Mouse (Mus musculus) heart, adult 9 months (tissue): ENCODE data around the gene Ncoa6.

Experiments
- DNase-seq, 2 experiments: peaks; one replicate each; pipeline ENCODE4 v3.0.0; 2022; ENCODE audit warnings: low spot score in 2 of 2

Gene Ncoa6

DNA sequence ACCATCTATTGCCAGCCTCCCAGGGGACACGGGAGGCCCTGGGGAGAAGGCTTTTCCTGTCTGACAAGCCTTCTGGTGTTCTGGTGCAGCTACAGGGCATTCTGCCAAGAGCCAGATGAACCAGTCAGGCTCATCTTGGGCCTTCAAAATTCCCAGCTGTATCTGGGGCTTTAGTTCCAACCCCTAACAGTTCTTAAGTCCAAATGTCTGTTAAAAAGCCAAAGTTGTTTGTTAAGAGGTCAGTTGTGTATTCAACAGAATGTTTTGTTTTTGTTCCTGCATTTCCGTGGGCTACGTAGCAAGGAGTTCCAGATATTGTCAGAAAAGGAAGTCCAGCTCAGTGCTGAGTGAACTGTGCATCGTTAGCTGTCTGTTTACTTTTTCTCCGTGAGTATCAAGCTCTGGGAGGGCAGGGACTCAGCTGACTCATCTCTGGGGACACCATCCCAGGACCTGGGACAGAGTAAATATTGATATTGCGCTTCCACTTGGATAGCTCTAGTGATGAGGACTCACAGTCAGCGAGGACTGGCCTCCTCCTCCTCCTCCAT, 104.3 kb downstream of the Ncoa6 start:
- peak; percentile 75 to 76 for DNase-seq

DNA sequence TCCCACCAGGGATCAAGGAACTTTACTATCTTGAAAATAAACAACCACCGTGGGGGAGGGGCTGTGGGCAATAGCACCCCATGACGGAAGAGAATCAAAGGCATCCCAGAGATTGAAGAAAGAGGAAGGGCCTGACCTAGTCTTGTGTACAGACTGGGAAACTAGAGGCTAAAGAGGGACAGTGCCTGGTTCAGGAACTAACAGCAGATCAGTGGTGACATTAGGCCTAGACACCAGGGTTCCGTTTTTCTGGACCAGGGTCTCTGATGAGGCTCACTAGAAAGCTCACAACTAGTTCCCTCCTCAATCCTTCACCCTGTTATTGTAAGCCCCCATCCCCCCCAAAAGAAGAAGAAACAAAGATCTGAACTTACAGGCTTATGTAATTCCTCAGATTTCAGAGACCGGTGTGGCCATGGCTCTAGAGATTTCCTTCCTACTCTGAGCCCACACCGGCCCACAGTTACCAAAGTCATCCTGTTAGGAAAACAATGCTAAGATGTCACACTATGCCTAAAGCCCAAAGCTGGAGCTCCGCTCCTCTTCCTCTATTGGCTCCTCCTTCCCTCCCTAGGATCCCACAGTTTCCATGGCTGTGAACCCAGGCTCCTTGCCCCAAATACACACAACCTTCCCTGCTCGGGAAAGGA, 105.9 kb downstream of the Ncoa6 start:
- DNase-seq, result no peak

DNA sequence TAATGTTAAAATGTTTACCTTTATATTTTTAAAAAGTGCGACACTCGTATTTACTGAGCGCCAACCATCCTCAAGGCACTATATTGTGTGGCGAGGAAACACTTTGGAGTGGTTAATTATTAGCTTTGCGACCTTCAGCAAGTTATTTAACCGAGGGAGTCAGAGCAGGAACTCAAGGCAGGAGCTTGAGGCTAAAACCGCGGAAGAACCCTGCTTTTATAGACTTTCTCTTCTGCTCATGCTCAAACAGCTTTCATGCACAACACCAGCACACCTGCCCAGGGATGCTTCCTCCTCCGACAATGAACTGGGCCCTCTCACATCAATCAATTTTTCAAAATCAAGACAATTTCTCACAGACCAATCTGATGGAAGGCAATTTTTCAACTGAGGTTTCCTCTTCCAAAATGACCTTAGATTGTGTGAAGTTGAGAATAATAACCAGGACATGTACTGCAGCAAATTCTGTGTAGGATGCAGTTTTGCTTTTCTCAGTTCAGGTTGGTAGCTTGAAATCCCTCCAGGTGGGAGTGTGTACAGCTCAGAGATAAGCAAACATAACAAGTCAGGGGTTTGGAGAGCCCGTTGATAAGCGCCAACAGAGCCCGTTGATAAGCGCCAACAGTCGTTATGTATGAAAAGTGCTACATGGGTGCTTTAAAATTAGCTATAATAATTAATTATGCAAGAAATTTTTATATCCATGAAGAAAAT, 115.9 kb downstream of the Ncoa6 start:
- DNase-seq, result no peak

DNA sequence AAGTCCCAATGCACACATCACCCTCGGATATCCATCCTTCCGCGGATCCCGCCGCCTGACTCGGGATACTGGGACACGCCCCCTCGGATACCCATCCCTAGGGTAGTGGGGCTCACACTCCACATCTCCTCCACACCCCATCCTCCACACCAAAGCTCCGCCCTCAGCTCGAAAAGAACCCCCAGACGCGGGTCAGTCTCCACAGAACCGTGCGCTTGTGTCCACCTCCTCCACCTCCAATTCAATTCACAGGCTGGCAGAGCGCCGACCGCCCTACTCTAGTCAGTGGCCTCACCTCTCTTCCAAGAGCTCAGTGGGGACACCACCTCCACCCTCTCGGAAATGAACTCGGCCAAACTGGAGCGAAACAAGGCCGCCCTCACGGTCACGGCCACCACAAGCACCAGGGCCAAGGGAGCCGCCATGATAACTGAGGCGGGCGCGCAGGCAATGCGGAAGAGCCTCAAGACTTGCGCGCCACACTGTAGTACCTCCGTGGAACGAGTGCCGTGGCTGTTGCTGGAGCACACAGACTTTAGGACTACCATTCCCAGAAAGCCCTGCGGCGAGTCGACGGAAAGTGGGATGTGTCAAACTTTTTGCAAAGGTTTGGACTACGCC, 116.6 kb downstream of the Ncoa6 start, which contains the start of gene Pigu:
TSS of gene Pigu (minus strand) at position 460 of the 621 bp plus-strand sequence.
- DNase-seq, result peak; percentile 88 to 93

DNA sequence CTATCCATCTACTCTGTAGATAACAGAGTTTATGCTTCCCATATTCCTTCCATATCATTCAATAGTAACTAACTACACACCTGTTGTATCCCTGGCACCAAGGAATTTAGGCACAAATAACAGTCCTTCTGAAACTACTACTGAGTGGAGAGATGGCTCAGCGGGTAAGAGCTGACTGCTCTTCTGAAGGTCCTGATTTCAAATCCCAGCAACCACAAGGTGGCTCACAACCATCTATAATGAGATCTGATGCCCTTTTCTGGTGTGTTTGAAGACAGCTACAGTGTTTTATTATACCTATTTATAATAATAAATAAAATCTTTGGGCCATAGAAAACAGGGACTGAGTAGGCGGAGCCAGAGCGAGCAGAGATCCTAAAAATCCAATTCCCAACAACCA, 119.3 kb downstream of the Ncoa6 start:
- no peak for DNase-seq

DNA sequence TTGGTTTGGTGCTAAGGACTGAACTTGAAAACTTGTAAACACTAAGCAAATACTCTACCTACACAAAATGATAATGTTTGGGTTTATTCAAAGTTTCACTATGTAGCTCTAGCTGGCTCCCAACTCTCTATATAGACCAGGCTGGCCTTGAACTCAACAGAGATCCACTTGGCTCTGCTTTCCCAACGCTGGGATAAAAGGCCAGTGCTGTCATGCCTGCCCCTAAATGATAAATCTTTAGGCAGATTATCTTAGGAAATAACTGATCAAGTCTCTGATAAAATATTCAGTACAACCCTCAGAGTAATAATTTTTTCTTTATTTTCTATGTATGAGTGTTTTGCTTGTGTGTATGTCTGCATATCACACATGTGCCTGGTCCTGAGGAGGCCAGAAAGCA, 127.0 kb downstream of the Ncoa6 start:
- DNase-seq, result no peak
